Mouse (Mus musculus) cerebellum, adult 18-20 months (tissue): ENCODE results near the gene Oxld1.
A peak's percentile ranks its signal among the peaks of the same experiment; 100 is the strongest.

Experiments used
- DNase-seq, 2 experiments: peaks; one replicate each; pipeline ENCODE4 v3.0.0; 2021

Gene Oxld1

DNA sequence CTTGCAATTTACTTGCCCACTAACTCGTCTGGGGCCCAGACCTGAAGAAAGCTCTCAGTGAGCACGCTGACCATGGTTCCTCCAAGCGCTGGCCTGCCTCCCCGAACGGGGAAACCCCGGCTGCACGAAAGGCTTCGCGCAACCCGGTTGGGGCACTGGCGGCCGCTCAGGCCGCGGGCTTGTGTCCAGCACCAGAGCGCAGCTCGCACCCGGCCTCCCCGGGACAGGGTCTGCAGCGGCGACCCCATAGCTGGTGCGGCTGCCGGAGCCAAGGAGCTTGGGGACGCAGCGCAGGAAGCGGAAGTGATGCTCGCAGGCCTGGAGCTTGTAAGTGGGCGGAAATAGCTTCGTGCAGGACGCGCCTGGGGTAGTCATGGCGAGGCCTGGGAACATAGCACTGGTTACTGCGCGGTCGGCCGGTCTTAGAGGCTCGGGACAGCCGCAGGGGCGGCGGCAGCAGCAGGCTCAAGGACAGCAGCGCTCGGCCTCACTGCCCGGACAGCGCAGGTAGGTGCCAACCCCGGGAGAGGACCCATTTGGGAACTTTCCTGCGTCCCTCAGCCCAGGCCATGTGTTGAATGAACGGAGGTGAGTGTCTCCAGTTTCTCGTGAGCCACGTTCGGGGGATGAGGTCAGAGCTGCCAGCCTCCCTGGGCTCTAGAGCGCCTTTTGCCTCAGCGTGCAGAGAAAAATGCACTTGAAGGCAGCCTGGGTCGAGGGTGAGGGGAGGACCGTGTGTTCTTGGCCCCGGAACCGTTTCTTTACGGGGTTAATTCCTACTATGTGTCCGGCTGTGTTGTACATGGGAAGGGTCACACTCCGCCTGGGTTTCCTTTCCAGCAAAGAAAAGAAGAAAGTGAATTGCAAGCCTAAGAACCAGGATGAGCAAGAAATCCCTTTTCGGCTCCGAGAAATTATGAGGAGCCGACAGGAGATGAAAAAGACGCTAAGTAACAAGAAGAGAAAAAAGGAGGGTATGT lies at the start of gene Oxld1, which contains the start of gene Ccdc137:
Gene Oxld1 (minus strand): TSS at position 297 of the 980 bp plus-strand sequence.
Gene Ccdc137 (plus strand): TSS at position 344 of the 980 bp plus-strand sequence.
- peak; percentile 78 to 79 for DNase-seq

GRCm38 (mm10) chr11:120506899-120507298 lies 49.0 kb upstream of the Oxld1 start:
- DNase-seq = peak; percentile 49 to 52

GRCm38 (mm10) chr11:120505661-120506060 lies 47.8 kb upstream of the Oxld1 start:
- DNase-seq = no peak

DNA sequence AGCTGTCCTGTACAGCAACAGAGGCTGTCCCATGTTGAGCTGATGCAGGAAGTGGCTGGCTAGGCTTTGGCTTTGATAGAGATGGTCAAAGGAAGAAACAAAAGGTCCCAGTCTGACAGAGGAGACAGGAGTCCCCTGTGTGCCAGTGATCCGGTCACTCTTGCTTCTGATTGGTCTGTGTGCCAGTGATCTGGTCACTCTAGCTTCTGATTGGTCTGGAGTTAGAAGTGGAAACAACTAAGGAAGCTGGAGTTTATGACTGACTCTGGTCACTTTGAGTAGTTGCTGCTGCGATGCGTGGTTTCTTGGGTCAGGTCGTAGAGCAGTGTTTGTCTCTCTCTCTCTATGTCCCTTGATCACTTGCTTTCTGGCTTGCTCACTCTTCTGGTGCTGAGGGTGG lies 43.8 kb upstream of the Oxld1 start:
- no peak for DNase-seq

DNA sequence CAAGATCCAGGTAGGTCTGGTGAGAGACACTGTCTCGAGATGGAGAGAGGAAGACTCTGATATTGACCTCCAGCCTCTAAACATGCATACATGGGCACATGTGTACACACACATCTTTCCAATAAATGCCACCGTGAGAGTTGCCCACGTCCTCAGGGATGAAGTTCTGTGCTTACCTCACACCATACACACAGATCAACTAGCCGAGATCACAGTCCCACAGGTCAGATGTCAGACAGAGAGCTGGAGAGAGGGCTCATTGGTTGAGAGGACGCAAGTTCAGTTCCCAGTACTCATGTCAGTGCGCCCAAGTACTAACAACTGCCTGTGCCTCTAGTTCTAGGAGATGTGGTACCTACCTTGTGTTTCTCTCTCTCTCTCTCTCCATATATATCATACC lies 43.1 kb upstream of the Oxld1 start:
- no peak for DNase-seq

DNA sequence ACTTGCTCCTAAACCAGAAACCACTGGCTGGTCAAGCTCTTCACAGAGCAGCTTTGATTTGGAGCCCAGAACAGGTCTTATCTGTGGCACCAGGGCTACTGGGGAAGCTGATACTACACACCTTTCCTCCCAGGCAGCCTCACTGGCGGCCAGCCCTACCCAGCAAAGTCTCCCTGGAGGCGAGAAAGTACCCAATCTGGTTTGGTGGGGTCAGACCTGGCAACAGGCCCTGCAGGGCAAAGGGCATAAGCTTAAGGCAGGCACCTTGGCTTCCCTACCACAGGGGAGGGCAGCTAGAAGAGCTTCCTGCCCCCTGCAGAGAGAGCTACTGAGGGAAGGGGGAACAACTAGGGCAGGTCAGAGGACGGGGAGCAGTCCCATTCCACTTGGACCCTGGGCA lies 42.5 kb upstream of the Oxld1 start:
- no peak for DNase-seq

DNA sequence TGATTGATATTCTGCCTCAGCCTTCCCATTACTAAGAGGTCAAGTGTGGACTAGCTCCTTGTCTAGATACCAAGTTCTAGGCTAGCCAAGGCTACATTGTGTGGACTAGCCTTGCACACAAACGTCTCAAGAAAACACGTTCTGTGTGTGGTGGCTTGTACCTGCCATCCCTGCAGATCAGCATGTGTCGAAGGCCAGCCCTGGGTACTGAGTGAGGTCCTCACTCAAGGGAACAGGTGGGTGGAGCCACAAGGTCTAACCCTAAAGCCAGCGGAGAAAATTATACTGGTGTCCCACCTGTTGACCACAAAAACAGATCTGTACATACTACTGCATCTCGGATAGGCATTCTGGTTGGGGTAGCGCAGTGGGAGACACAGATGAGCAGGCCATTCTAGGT lies 42.0 kb upstream of the Oxld1 start:
- DNase-seq = no peak

DNA sequence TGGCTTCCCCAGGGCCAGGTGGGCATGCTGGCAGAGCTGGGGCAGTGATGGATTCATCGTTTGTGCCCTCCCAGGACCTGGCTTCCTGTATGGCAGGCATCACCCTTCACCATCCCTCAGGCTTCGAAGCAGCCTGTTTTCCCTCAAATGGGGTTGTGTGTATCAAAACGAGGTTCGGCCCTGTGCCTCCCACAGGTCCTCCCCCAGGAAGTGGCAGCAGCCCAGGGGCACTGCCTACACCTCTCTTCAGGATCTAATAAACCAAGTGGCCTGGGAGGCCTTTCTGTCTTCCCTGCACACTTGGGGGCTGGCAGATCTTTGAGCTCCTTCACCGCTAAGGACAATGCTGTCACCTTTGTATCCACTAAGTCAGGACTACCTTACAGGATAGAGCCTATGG lies 41.0 kb upstream of the Oxld1 start:
- DNase-seq = no peak

DNA sequence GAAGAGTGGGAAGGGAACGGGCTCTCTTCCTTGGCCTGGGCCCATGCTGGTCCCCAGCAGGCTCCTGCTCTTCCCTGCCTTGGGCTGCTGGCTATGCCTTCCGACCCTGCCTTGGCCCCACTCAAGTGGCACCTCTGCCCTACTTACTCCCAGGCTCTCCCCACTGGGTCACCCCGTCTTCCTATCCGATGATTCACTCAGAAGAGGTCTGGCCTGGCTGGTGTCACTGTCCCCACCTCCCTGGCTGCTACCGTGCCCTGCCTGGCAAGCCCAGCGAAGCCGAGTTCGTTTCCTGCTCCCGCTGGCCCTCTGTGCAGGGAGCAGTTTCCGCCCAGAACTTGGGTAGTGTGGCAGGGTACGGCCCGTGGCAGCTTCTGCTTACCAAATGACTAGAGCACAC lies 40.4 kb upstream of the Oxld1 start:
- no peak for DNase-seq

GRCm38 (mm10) chr11:120497436-120497835 lies 39.6 kb upstream of the Oxld1 start:
- no peak for DNase-seq

- DNase-seq = no peak
Observed at GRCm38 (mm10) chr11:120493911-120494310, 36.0 kb upstream of the Oxld1 start.

GRCm38 (mm10) chr11:120493351-120493750 lies 35.5 kb upstream of the Oxld1 start:
- no peak for DNase-seq

GRCm38 (mm10) chr11:120492878-120493203 lies 35.0 kb upstream of the Oxld1 start:
- no peak for DNase-seq

DNA sequence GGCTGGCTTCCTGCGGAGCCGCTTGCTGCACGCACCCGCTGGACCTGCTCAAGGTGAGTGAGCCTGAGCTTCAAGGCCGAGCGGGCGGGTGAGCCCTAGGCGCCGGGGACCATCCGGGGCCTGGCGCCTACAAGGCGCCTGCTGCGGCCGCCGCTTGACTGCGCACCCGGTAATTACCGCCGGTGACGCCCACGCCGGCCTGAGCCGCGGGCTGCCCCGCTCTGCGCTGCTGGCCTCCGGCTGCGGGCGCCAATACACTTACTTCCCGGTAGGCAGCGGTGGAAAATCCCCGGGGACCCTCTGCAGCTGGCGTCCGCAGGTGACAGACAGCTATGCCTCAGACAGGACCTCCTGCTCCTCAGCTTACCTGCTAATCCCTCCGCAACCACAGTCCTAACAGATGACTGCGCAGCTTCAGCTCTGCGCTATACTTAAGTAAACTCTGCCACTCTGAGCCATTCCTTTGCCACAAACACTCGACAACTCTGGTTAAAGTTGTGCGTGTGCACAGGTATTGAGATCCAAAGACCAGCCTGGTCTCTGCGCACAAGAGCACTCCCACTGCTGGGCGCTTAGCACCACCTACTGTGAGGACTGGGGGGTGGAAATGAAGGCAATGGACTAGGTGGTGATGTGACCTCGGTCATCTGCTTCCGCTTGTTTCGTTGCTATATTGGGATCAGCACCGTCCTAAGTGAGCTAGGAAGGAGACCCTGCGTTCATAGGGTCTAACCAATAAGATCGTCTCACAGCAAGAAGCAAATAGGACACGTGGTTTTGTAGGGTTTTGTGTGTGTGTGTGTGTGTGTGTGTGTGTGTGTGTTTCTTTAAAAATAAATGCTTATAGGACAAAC lies 34.4 kb upstream of the Oxld1 start:
- DNase-seq = no peak

DNA sequence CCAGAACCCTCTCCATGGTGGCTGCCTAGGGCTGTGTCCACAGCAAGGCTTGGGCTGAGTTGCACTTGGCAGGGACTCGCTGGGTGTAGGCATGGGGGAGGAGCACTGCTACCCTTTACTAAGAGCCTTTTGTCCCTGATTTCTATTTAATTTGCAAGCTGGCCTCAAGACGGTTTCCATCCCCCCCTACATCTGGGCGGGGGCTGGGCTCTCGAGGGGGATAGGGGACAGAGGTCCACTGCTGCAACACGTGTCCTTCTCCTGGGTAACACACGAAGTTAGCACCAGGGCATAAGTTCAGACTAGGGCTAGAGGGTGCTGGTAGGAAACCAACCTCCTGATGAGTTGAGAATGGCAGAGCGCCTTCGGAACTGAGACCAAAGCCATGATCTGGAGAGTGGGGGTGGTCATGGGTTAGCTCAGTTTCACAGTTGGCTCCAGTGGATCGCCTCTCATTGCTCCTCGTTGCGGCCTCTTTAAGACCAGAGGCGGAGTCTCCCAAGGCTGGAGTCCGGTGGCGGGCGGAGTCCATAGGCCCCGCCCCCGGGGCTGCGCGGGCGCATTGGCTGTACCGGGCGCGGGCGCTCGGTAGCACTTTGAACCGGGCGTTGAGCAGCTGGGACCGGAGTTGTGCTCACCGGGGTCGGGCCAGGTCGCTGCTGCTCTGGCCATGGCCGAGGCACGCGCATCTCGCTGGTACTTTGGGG lies 33.6 kb upstream of the Oxld1 start, which contains the start of gene Slc25a10:
Gene Slc25a10 (plus strand): TSS at position 524 of the 707 bp plus-strand sequence.
- peak; percentile 90 to 92 for DNase-seq

- DNase-seq = no peak
Observed at GRCm38 (mm10) chr11:120490291-120491046, 32.6 kb upstream of the Oxld1 start.

GRCm38 (mm10) chr11:120489054-120489761 lies 31.3 kb upstream of the Oxld1 start:
- DNase-seq = peak; percentile 71 to 73

DNA sequence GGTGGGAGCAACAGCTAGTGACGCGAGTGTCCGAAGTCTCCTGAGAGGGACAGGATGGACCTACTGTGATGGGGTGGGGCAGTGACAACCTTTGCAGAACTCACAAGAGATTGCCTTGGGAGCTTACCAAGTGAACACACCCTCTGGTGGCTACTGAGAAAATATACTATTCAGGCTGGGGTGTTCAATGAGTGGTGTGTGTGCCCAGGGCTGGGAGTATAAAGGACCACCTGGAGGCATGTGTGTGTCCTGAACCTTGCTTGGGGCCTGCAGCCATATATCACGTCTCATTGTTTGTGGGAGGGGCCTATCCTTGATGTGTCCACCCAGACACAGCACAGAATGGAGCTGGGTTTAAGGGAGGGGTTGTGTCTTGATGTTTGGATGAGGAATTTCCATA lies 30.6 kb upstream of the Oxld1 start:
- DNase-seq = no peak

DNA sequence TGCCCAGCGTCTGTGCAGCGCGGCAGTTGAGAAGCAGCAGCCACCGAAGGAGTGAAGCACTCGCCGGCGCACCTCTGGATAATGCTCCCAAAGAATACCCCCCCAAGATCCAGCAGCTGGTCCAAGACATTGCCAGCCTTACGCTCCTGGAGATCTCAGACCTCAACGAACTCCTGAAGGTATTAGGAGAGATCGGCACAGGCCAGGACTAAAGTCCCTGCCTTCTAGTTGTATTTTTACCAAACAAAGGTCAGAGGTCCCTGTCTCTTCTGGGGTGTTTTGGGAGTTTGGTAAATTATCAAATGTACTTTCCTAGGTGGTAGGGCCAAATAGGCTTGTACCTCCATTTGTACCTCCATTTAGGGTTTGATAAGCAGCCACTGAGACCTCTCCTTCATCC lies 27.4 kb upstream of the Oxld1 start:
- DNase-seq = no peak

DNA sequence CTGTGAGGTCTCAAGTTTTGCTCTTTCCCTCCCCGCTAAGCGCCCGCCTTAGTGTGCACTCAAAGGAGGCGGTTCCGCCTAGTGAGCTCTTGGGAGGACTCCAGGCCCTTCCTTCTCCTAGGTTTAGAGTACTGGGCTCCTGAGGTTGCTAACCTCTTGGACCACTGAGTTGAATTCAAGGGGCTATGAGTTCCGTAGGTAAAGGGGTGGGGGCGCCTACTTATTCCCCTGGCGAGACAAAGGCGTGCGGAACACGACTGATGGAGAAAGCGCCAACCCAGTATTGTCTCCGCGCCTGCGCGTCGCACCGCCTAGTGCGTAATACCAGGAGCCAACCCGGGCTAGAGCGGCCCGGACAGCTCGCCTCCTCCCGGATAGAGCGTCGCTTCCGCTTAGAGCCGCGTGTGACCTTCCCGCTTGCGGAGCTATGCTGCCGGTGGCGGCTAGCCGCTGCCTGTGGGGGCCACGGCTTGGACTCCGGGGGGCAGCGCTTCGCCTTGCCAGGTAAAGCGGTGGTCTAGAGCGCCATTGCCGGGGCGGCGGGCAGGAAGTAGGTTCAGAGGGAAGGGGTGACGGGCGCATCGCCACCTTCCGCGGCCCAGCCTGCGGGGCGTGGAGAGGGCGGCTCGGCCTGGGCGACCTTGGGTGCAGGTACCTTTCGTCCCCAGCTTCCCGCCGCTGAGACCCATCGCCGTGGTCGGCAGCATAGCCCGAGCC lies 26.6 kb upstream of the Oxld1 start, which contains the start of gene Mrpl12:
Gene Mrpl12 (plus strand): TSS at position 349 of the 717 bp plus-strand sequence.
- peak; percentile 91 to 92 for DNase-seq
